Mouse (Mus musculus) bone marrow, adult 2 months (tissue): Measurements from ENCODE around the gene Rpl13. TPM values are rescaled to one million over a fixed set of nuclear protein-coding genes. Genes with fewer than 3 reads are reported as not detected.
"Not testable (repeated sequence)": the region's sequence is repeated elsewhere in the genome, so short reads cannot be mapped to it uniquely, and the experiment has no call there.

Source experiments
- H3K27ac ChIP-seq: fragments of 200-500 bp; 2 replicates; pipeline ENCODE4 v1.5.1; 2012; ENCODE audit warnings: low read depth, mild to moderate bottlenecking, control low read depth, inconsistent platforms, low read length; ENCODE audit not compliant: control insufficient read depth, poor library complexity, insufficient read depth
- H3K4me1 ChIP-seq: fragments of 200-500 bp; 2 replicates; pipeline ENCODE4 v1.6.1; 2011; ENCODE audit warnings: low read length; ENCODE audit not compliant: control insufficient read depth, insufficient read depth
- H3K4me3 ChIP-seq: fragments of 200-500 bp; replicated peaks from 2 replicates; pipeline ENCODE3; 2011; ENCODE audit warnings: mild to moderate bottlenecking, low read depth, low read length, control low read depth; ENCODE audit not compliant: control insufficient read depth
- CTCF ChIP-seq: fragments of 200-500 bp; IDR thresholded peaks from 2 replicates; pipeline ENCODE4 v1.5.1; 2011; ENCODE audit warnings: low read length, control low read depth; ENCODE audit not compliant: control insufficient read depth, insufficient read depth
- POLR2A ChIP-seq: fragments of 200-500 bp; IDR thresholded peaks from 2 replicates; pipeline ENCODE4 v1.6.1; 2011; ENCODE audit warnings: low read depth, mild to moderate bottlenecking, control low read depth, low read length, borderline replicate concordance; ENCODE audit not compliant: control insufficient read depth
- WGBS: fragments of 180-500 bp; shearing (Covaris S2); methylation state at CpG from one replicate; pipeline ENCODE4 v1.1.7; 2018; 5-methylcytosine and 5-hydroxymethylcytosine counted together
- polyA plus RNA-seq: library from polyadenylated mRNA; stranded (reverse); fragments of >200 nt; gene quantifications from 2 replicates; pipeline ENCODE4 v1.2.4, GENCODE M21; 2011; ENCODE audit warnings: low replicate concordance; ENCODE audit not compliant: missing spikeins, insufficient read depth, insufficient read length

Gene Rpl13
- polyA plus RNA-seq, 1 experiment: 1,759 TPM

DNA sequence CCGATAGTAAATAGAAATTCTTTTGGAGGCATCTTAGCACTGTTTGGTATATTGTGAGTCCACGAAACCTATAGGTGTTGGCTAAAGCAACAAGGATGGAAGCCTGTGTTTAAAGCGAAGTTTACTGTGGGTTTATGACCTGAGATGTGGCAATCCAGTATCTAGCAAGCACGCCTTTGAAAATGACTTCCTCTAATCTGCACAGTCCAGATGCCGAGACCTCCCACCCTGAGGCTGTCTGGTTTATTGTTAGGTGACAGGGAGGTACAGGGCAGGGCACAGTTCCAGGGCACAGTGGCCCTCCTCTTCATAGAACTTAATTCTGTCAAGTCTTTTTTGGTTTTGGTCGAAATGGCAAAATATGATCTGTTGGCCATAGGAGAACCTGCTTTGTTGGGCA, 24.9 kb upstream of the Rpl13 start:
- Histone ChIP-seq H3K4me1 (peaks cover 4% of the 10 kb centered on the region; the same call in 1 of the 2 replicates), H3K4me3 (no peak overlapping the region), H3K27ac (no peak overlapping the region)
- 53% methylated on average over 6 of the region's 6 CpGs for WGBS
- no peak for TF ChIP-seq CTCF
- TF ChIP-seq POLR2A: no peak

DNA sequence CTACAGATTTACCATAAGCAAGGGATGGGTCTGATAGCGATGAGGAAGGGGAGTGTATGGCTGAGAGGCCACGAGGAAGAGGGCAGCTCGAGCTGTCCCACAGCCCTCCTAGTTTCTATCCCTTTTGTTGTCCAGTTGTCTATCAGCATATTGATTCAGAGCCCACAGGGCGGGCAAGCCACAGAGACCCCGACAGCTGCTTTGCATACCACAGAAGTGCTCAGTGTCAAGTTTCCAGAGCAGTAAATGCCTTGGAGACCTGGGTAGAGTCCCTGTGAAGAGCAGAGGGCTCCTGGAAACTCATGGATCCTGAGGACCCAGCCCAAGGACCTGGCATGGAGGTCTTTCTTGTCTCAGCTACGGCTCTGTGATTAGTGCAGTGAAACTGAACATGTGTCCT, 19.2 kb upstream of the Rpl13 start:
- no peak for TF ChIP-seq POLR2A
- 94% methylated on average over 6 of the region's 6 CpGs for WGBS
- H3K27ac ChIP-seq: no peak overlapping the region
- no peaks in the 10 kb centered on the region for H3K4me1 ChIP-seq
- H3K4me3 ChIP-seq: no peak overlapping the region

DNA sequence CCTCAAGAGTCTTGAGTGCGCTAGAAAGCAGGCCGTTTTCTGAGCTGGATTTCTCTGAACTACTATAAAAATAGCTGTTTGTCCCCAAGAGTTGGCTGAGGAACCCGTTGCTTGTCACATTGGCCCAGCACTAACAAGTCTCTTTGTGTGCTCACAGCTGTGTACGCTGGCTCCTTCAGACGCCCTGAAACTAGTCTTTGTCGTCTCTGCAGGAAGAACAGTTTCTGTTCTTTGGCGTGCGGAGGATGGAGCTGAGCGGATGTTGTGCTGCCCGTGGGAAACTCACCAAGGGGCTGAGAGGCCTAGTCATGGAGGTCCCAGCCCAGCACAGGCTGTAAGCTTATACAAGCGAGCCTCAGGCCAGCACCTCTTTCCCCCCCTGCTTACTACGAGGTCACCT, 18.5 kb upstream of the Rpl13 start:
- WGBS: 90% methylated on average over 12 of the region's 12 CpGs
- TF ChIP-seq POLR2A: no peak
- no peak for TF ChIP-seq CTCF
- Histone ChIP-seq H3K4me3 (no peak overlapping the region), H3K27ac (no peak overlapping the region), H3K4me1 (no peaks in the 10 kb centered on the region)

DNA sequence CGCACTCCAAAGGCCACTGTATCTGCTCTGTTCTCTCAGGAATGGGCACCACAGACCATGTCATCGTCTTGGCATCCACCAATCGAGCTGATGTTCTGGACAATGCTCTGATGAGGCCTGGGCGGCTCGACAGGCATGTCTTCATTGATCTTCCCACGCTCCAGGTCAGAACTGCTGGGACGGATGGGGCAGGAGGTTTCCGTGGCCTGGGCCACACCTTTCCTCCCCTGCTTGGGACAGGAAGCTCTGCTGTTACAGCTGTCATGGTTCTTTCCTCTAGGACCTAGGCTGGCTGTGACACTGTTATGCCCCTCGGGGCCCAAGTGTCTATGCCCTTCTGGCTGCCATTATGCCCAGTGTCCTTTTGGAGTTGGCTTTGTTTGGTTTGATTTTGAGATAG, 14.9 kb upstream of the Rpl13 start:
- H3K4me3 ChIP-seq: no peak overlapping the region
- no peak overlapping the region for H3K27ac ChIP-seq
- TF ChIP-seq CTCF (no peak), POLR2A (no peak)
- WGBS: 86% methylated on average over 9 of the region's 9 CpGs
- H3K4me1 ChIP-seq: no peaks in the 10 kb centered on the region

DNA sequence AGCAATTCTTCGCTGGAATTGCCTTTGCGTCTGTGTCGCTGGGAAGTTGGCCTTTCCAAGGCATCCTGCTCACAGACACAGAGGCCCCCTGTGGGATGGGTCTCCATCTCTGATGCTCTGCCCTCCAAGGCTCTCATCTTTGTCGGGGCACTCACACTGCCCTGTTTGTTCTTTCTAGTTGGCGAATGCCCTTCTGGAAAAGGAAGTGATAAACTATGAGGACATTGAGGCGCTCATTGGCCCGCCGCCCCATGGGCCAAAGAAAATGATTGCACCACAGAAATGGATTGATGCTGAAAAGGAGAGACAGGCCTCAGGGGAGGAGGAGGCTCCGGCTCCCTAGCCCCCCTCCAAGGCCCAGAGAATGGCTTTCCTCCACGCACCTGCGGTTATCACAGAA, 4.9 kb upstream of the Rpl13 start:
- WGBS: 83% methylated on average over 11 of the region's 11 CpGs
- no peaks in the 10 kb centered on the region; the same call in 1 of the 2 replicates for H3K4me1 ChIP-seq
- H3K27ac ChIP-seq: no peak overlapping the region
- TF ChIP-seq POLR2A: no peak
- TF ChIP-seq CTCF: no peak
- H3K4me3 ChIP-seq: no peak overlapping the region

DNA sequence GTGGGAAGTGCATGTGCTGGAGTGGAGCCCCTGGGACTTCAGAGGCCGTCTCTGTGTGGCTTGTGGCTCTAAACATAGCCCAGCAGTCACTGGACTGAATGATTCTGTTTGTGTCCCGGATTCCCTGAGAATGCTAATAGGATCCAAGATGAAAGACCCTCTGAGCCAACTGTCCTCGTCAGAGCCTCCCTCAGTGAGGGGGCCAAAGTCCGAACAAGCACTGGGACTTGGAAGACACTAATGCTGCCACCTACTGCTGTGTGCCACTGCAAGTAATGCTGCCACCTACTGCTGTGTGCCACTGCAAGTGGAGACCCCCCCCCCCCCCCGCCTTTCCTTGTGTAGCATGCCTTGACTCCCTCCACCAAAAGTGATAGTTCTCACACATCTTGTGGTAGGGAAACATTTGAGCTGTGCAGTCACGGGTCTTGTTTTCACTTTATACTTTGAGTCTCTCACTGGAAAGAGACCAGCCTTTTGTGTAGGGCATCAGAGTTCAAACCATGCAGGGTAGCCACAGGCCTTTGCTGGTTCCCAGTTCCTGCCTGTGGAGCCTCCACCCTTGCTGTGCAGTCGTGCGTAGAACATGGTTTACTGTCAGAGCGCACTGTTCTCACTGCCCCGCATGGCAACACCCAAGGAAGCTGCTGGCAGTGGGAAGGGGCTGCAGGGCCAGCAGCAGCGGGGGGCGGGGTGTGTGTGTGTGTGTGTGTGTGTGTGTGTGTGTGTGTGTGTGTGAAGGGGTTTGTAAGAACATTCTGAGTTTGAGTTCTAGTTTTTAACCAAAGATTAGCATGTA, 4.2 kb upstream of the Rpl13 start:
- no peaks in the 10 kb centered on the region; the same call in 1 of the 2 replicates for H3K4me1 ChIP-seq
- H3K4me3 ChIP-seq: no peak overlapping the region
- no peak overlapping the region for H3K27ac ChIP-seq
- WGBS: 85% methylated on average over 12 of the region's 12 CpGs
- no peak for TF ChIP-seq POLR2A
- TF ChIP-seq CTCF: no peak

DNA sequence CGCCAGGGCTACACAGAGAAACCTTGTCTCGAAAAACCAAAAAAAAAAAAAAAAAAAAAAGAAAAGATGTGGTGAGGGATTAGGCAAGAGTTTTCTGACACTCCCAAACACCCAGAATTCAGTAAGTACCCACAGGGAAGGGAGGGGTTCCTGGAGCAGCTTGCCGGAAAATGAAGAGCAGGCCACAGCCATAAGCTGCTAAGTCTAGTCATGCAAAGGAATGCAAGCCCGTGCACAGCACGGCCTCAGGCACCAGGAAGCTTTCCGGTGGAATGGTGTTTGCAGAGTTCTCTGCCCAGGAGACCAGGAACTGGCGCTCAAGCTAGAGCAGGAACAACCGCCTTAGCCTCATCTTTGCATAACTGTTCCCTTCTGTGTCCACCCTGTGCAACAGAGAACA, 1.9 kb upstream of the Rpl13 start:
- Histone ChIP-seq H3K27ac (peak overlapping the region; percentile 44), H3K4me3 (no peak overlapping the region), H3K4me1 (no peaks in the 10 kb centered on the region; the same call in 1 of the 2 replicates)
- 27% methylated on average over 8 of the region's 8 CpGs for WGBS
- TF ChIP-seq POLR2A: no peak
- TF ChIP-seq CTCF: no peak

DNA sequence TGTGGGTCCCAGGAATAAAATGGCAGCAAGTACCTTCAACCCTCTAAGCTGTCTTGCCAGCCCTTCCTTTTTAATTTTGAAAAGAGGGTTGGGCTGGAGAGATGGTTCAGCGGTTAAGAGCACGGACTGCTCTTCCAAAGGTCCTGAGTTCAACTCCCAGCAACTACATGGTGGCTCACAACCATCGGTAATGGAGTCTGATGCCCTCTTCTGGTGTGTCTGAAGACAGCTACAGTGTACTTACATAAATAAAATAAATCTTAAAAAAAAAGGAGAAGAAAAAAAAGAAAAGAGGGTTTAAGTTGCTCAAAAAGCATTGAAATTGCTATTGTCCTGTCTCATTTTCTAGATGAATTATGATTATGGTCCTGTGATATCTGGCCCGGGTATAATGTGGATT, 906 bp upstream of the Rpl13 start:
- no peaks in the 10 kb centered on the region; the same call in 1 of the 2 replicates for H3K4me1 ChIP-seq
- H3K27ac ChIP-seq: no peak overlapping the region
- no peak overlapping the region for H3K4me3 ChIP-seq
- 70% methylated on average over 4 of the region's 4 CpGs for WGBS
- no peak for TF ChIP-seq CTCF
- no peak for TF ChIP-seq POLR2A

DNA sequence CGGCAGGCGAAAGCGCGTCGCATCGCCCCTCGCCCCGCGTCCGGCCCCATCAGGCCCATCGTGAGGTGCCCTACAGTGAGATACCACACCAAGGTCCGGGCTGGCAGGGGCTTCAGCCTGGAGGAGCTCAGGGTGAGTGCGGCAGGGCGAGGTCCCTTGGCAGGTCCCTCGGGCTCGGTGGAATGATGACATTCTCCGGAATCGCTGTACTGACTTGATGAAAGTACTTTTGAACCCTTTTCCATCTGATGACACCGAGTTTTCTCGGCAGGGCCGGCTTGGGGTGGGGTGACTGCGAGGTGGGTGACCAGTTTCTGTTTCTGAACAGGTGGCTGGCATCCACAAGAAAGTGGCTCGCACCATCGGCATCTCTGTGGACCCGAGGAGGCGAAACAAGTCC, 705 bp downstream of the Rpl13 start:
- not testable (repeated sequence) for H3K4me1 ChIP-seq
- WGBS: under 1% methylated on average over 26 of the region's 26 CpGs
- Histone ChIP-seq H3K27ac (peak overlapping the region; percentile 78), H3K4me3 (peak overlapping the region; percentile 87)

DNA sequence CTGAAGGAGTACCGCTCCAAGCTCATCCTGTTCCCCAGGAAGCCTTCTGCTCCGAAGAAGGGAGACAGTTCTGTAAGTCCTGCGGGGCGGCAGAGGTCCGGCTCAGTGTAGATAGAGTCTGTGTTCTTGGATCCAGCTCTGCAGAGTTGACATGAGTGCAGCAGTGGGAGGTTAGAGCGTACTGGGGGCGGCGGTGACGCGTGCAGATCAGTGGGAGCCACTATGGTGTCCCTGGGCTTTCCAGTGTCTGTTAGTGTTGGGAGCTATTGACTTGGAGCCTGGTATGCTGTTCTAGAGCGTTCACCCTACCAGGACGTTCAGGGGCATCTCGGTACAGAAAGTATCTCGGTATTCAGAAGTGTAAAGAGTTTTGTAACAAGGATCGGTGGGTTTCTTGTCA, 1.1 kb downstream of the Rpl13 start:
- 9% methylated on average over 15 of the region's 15 CpGs for WGBS
- TF ChIP-seq CTCF: no peak
- TF ChIP-seq POLR2A: peak; percentile 8; the same call in 1 of the 2 replicates
- H3K27ac ChIP-seq: peak overlapping the region; percentile 78
- H3K4me1 ChIP-seq: no peaks in the 10 kb centered on the region; the same call in 1 of the 2 replicates
- peak overlapping the region; percentile 87 for H3K4me3 ChIP-seq
